Mouse (Mus musculus): Measurements from ENCODE around the gene Tfip11. TPM values are rescaled to one million over a fixed set of nuclear protein-coding genes. Genes with fewer than 3 reads are reported as not detected.
A peak's percentile ranks its signal among the peaks of the same experiment; 100 is the strongest.

Tfip11 gene
- total and polyA plus RNA-seq, 3 experiments, result 8.8 to 28.6 (median 23.8) TPM

GRCm38 (mm10) chr5:112329805-112330564 is 3.8 kb downstream of the Tfip11 start:
- dilution Hi-C loops (cut with MboI; ENCODE audit: extremely low pct_ligation_motif_present, extremely low pct_unique_long_range_greater_than_20kb, low sequenced_read_pairs), result no loop called here
- Histone ChIP-seq H3K4me2 (ENCODE audit: insufficient read depth, low read depth, poor library complexity, severe bottlenecking) (no peak overlapping the region), H3K27me3 (replicated peaks) (no peaks in the 10 kb centered on the region), H3K4me3 (replicated peaks in 1 of 3; ENCODE audit: low read depth in 2 of 3, low read length in 2 of 3, poor library complexity in 1 of 3) (no peak overlapping the region), H3K27ac (ENCODE audit: insufficient read depth, low read depth) (no peak overlapping the region), H3K9me3 (replicated peaks; ENCODE audit: low read length) (no peaks in the 10 kb centered on the region), H3K9ac (ENCODE audit: insufficient read depth, low read depth) (no peak overlapping the region), H3K36me3 (replicated peaks in 1 of 2; ENCODE audit: control insufficient read depth in 1 of 2, insufficient read depth in 1 of 2, low read length in 1 of 2) (peaks cover 70 to 77% of the 10 kb centered on the region in 2 experiments), H3K79me2 (replicated peaks; ENCODE audit: control insufficient read depth, extremely low read depth, insufficient read depth, poor library complexity, severe bottlenecking) (peaks cover 17% of the 10 kb centered on the region), H3K4me1 (ENCODE audit: control insufficient read depth in 1 of 2, insufficient read depth in 2 of 2) (peaks cover 0 to 18% of the 10 kb centered on the region in 2 experiments; a peak in 3 of 4 replicates)
- TF ChIP-seq USF2 (conservative IDR thresholded peaks at IDR 0.05; ENCODE audit: low read depth, low read length) (no peak), KAT2A (IDR thresholded peaks at IDR 0.05; ENCODE audit: insufficient replicate concordance, low read length) (no peak), NELFE (IDR thresholded peaks at IDR 0.05; ENCODE audit: low read depth, low read length) (no peak), EP300 (IDR thresholded peaks at IDR 0.05; ENCODE audit: low read length) (no peak), TCF12 (IDR thresholded peaks at IDR 0.05; ENCODE audit: low read depth, low read length) (no peak), ETS1 (conservative IDR thresholded peaks at IDR 0.05; ENCODE audit: low read depth, low read length) (no peak), TBP (conservative IDR thresholded peaks at IDR 0.05; ENCODE audit: low read depth, low read length) (no peak), CTCF (conservative IDR thresholded peaks at IDR 0.05 in 1 of 2, IDR thresholded peaks at IDR 0.05 in 1 of 2; ENCODE audit: low read depth in 2 of 2, low read length in 2 of 2) (no peak), ZNF384 (IDR thresholded peaks at IDR 0.05; ENCODE audit: low read depth, low read length) (no peak), NRF1 (IDR thresholded peaks at IDR 0.05; ENCODE audit: low read depth, low read length) (no peak), UBTF (IDR thresholded peaks at IDR 0.05; ENCODE audit: low read depth, low read length) (no peak), ZC3H11A (IDR thresholded peaks at IDR 0.05; ENCODE audit: low read depth, low read length) (no peak), PAX5 (IDR thresholded peaks at IDR 0.05; ENCODE audit: low read length) (no peak), USF1 (IDR thresholded peaks at IDR 0.05; ENCODE audit: low read depth, low read length) (no peak)
- DNase-seq (ENCODE audit: extremely low read depth), result no peak
- in situ Hi-C loops (cut with MboI; ENCODE audit: low pct_ligation_motif_present, low pct_unique_long_range_greater_than_20kb, low sequenced_read_pairs), result loop anchor here (10.0 kb wide), 1 partner anchor 55 kb away; the partner anchor contains the start of gene Tpst2

DNA sequence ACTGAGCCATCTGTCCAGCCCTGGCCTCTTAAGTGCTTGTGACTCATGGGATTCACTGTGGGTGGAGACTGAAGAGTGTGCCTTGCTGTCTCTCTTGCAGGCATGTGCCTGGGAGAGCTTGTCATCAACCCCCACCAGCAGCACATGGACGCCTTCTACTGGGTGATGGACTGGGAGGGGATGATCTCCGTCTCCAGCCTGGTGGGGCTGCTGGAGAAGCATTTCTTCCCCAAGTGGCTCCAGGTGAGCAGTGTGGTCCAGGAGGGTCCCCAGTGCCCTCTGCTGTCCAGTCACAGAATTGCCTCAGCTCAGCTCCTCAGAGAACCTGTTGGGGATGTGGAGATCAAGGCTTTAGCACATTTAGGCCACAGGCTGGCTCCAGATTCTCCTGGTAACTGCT is 9.3 kb downstream of the Tfip11 start:
- no peak overlapping the region for H3K27ac ChIP-seq (ENCODE audit: insufficient read depth, low read depth)
- no peaks in the 10 kb centered on the region for H3K4me1 ChIP-seq (ENCODE audit: control insufficient read depth in 1 of 2, insufficient read depth in 2 of 2)
- no peaks in the 10 kb centered on the region for H3K79me2 ChIP-seq (replicated peaks; ENCODE audit: control insufficient read depth, extremely low read depth, insufficient read depth, poor library complexity, severe bottlenecking)
- H3K4me3 ChIP-seq (replicated peaks in 1 of 3; ENCODE audit: low read depth in 2 of 3, low read length in 2 of 3, poor library complexity in 1 of 3), result no peak overlapping the region
- H3K4me2 ChIP-seq (ENCODE audit: insufficient read depth, low read depth, poor library complexity, severe bottlenecking), result no peak overlapping the region
- H3K36me3 ChIP-seq (replicated peaks in 1 of 2; ENCODE audit: control insufficient read depth in 1 of 2, insufficient read depth in 1 of 2, low read length in 1 of 2), result peaks cover 89 to 96% of the 10 kb centered on the region in 2 experiments
- H3K9ac ChIP-seq (ENCODE audit: insufficient read depth, low read depth), result no peak overlapping the region
- no peaks in the 10 kb centered on the region for H3K9me3 ChIP-seq (replicated peaks; ENCODE audit: low read length)
- no peaks in the 10 kb centered on the region for H3K27me3 ChIP-seq (replicated peaks)
- peak; percentile 76 for TF ChIP-seq RAD21 (IDR thresholded peaks at IDR 0.05; ENCODE audit: low read depth, low read length)
- peak; percentile 76 for TF ChIP-seq SMC3 (IDR thresholded peaks at IDR 0.05; ENCODE audit: low read depth, low read length)
- TF ChIP-seq CHD2 (IDR thresholded peaks at IDR 0.05; ENCODE audit: low read length), result no peak
- TF ChIP-seq CTCF (conservative IDR thresholded peaks at IDR 0.05 in 1 of 2, IDR thresholded peaks at IDR 0.05 in 1 of 2; ENCODE audit: low read depth in 2 of 2, low read length in 2 of 2), result peak; percentile 41 to 79; a peak in 2 of 4 replicates
- no peak for TF ChIP-seq JUN (IDR thresholded peaks at IDR 0.05; ENCODE audit: insufficient read depth, low read depth, low read length)
- no peak for DNase-seq (ENCODE audit: extremely low read depth)
- dilution Hi-C loops (cut with MboI; ENCODE audit: extremely low pct_ligation_motif_present, extremely low pct_unique_long_range_greater_than_20kb, low sequenced_read_pairs), result no loop called here
- in situ Hi-C loops (cut with MboI; ENCODE audit: low pct_ligation_motif_present, low pct_unique_long_range_greater_than_20kb, low sequenced_read_pairs), result no loop called here

All from CH12.LX (cell line).